Mouse (Mus musculus) spleen, adult 2 months (tissue): ENCODE data around the gene Ms4a6c. TPM values are rescaled to one million over a fixed set of nuclear protein-coding genes. Genes with fewer than 3 reads are reported as not detected.
"Not testable (repeated sequence)": the region's sequence is repeated elsewhere in the genome, so short reads cannot be mapped to it uniquely, and the experiment has no call there.

Experiments used
- DNase-seq, 2 experiments: peaks; one replicate each; pipeline versions ENCODE4 v3.0.0 to v3.0.0-alpha.2; 2012 to 2021; ENCODE audit warnings: low spot score in 2 of 2, low read depth in 1 of 2
- H3K27ac ChIP-seq: fragments of 200-500 bp; 2 replicates; pipeline ENCODE4 v1.5.1; 2012; ENCODE audit warnings: low read length, inconsistent platforms; ENCODE audit not compliant: insufficient read depth
- H3K27me3 ChIP-seq: fragments of 200-500 bp; 2 replicates; pipeline ENCODE4 v1.6.1; 2012; ENCODE audit warnings: mild to moderate bottlenecking, moderate library complexity, low read length, inconsistent platforms; ENCODE audit not compliant: control insufficient read depth, insufficient read depth
- H3K36me3 ChIP-seq: fragments of 200-500 bp; 2 replicates; pipeline ENCODE4 v1.6.1; 2012; ENCODE audit warnings: mild to moderate bottlenecking, low read length, inconsistent platforms; ENCODE audit not compliant: control insufficient read depth, insufficient read depth
- H3K4me1 ChIP-seq: fragments of 200-500 bp; 2 replicates; pipeline ENCODE4 v1.6.1; 2011; ENCODE audit warnings: inconsistent platforms; ENCODE audit not compliant: control insufficient read depth, insufficient read depth, insufficient read length
- H3K4me3 ChIP-seq: fragments of 200-500 bp; 2 replicates; pipeline ENCODE4 v1.5.1; 2011; ENCODE audit warnings: mild to moderate bottlenecking, inconsistent platforms; ENCODE audit not compliant: insufficient read depth, insufficient read length; ENCODE audit errors: extremely low read depth
- CTCF ChIP-seq: fragments of 200-500 bp; IDR thresholded peaks from 2 replicates; pipeline ENCODE4 v1.5.1; 2011; ENCODE audit warnings: mild to moderate bottlenecking, inconsistent platforms; ENCODE audit not compliant: insufficient read depth, insufficient read length, insufficient replicate concordance; ENCODE audit errors: extremely low read depth
- POLR2A ChIP-seq: fragments of 200-500 bp; IDR thresholded peaks from 2 replicates; pipeline ENCODE4 v1.6.1; 2011; ENCODE audit warnings: low read depth, low read length, inconsistent platforms
- WGBS: fragments of 180-500 bp; shearing (Covaris S2); methylation state at CpG from one replicate; pipeline ENCODE4 v1.1.7; 2018; 5-methylcytosine and 5-hydroxymethylcytosine counted together
- polyA plus RNA-seq: library from polyadenylated mRNA; depleted of rRNA; stranded (reverse); fragments of >200 nt; gene quantifications from 2 replicates; pipeline ENCODE4 v1.2.3, GENCODE M21; 2012

Ms4a6c gene
- polyA plus RNA-seq, 1 experiment, result 12.2 TPM

DNA sequence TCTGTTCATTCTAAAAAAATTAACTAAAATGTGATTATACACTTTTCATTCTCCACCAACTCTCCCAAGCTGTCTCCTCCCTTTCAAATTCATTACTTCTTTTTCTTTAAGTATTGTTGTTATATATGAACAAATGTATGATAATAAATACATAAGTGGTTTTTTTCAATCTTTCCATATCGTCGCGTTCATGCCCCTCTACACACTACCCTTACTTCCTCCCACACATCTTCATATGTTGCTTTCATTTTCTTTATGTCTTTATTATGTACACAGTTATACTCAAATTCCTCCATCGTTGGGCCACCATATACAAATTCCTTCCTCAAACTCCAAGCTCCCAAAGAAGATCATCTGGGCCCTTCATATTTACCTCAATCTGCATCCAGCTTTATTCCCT is 32.2 kb downstream of the Ms4a6c start:
- H3K27me3 ChIP-seq, result no peaks in the 10 kb centered on the region
- TF ChIP-seq POLR2A (no peak), CTCF (no peak)
- peaks cover 7% of the 10 kb centered on the region for H3K4me1 ChIP-seq
- H3K27ac ChIP-seq, result peak overlapping the region; percentile 15; the same call in 1 of the 2 replicates
- WGBS, result 17% methylated on average over 4 of the region's 4 CpGs
- peaks cover 8% of the 10 kb centered on the region for H3K36me3 ChIP-seq
- DNase-seq, result no peak
- H3K4me3 ChIP-seq, result no peak overlapping the region

DNA sequence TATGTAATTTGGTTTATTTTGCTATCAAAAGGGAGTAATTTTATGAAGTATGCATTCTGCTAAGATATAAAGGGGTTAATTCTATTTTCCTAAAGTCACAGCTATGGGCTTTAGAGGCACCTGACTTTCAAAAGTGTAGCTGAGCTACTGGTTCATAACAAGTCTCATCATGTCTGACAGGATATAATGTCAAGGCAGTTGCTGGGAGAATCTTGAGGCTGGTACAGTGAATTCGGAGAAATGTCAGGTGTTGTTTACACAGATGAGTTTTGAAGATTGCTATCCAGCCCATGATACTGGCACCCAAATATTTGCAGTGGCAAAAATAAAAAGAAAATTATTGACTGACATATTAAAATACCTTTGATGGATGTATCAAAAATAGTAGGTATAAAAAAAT is 35.7 kb downstream of the Ms4a6c start:
- DNase-seq, result no peak
- WGBS, result 63% methylated on average over 1 of the region's 1 CpGs
- Histone ChIP-seq H3K4me1 (peaks cover 4% of the 10 kb centered on the region), H3K36me3 (peaks cover 7% of the 10 kb centered on the region), H3K4me3 (no peak overlapping the region), H3K27ac (no peak overlapping the region), H3K27me3 (no peaks in the 10 kb centered on the region)
- TF ChIP-seq POLR2A, result no peak
- no peak for TF ChIP-seq CTCF

DNA sequence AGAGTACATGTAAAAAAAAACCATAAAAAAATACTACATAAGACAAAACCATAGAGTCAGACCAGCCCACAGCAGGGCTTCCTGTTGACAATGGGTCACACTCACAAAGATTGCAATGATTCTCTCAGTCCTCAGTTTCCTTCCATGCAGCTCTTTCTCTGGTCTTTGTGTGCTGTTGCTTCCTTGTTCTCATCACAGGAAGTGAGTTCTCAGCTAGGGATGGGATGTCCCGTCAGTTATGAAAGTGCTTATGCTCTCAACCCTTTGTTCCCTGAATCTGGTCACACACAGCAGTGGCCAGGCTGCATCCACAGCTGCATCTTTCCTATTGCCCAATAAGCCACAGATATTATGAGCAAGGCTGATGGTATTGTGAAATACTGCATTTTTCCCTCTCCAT is 44.3 kb downstream of the Ms4a6c start:
- Histone ChIP-seq H3K36me3 (peaks cover 2% of the 10 kb centered on the region; the same call in 1 of the 2 replicates), H3K27me3 (no peaks in the 10 kb centered on the region), H3K27ac (peak overlapping the region; percentile 40; the same call in 1 of the 2 replicates), H3K4me1 (peaks cover 12% of the 10 kb centered on the region; the same call in 1 of the 2 replicates), H3K4me3 (no peak overlapping the region)
- 44% methylated on average over 1 of the region's 1 CpGs for WGBS
- TF ChIP-seq POLR2A, result no peak; the same call in 1 of the 2 replicates
- no peak for TF ChIP-seq CTCF
- DNase-seq, result no peak

DNA sequence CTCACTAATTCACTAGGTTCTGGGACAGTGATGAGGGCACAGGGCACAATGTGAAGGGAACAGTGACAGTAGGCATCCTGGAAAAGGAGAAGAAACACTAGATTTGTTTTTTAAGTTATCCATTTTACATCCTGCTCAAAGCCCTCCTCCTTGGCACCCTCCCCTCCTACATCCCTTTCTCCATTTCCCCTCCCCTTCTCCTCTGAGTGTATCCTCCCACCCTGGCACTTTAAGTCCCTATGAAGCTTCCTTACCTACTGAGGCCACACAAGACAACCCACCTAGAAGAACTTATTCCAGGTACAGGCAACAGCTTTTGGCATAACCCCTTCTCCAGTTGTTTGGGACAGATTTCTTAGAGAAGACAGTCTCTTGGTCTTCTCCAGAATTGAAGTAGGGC is 47.1 kb downstream of the Ms4a6c start, which contains the start of gene Ms4a6b:
Gene Ms4a6b (plus strand): TSS at position 267 of the 400 bp plus-strand sequence.
- Histone ChIP-seq H3K4me3 (peak within 1 kb of the TSS; percentile 47), H3K27ac (peak within 1 kb of the TSS; percentile 82), H3K36me3 (no peaks in the 10 kb centered on the region; the same call in none of the 2 replicates), H3K27me3 (no peaks in the 10 kb centered on the region), H3K4me1 (peaks cover 12% of the 10 kb centered on the region; the same call in 1 of the 2 replicates)
- DNase-seq, result no peak
- TF ChIP-seq POLR2A, result no peak
- TF ChIP-seq CTCF, result no peak

DNA sequence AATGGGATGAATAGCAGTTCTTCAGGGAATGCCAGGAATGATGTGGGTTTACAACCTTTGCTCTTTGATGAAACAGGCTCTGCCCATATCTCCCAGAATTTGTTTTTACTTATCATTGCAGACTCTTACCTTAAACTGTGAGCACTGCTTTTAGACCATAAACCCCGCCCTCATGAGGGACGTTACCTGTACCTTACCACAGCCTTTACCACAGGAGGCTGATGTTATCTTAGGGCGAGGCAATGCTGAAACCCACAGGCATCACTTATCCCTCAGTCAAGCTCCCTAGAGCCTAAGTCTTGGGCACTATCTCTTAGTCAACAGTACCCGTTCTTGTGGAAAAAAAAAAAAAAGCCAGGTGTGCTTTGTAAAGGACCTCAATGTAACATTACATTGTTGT is 47.7 kb downstream of the Ms4a6c start:
- Histone ChIP-seq H3K27ac (peak overlapping the region; percentile 82; the same call in 1 of the 2 replicates), H3K27me3 (no peaks in the 10 kb centered on the region), H3K4me3 (peak overlapping the region; percentile 47), H3K36me3 (peaks cover under 1% of the 10 kb centered on the region), H3K4me1 (peaks cover 12% of the 10 kb centered on the region; the same call in 1 of the 2 replicates)
- TF ChIP-seq POLR2A, result no peak
- no peak for TF ChIP-seq CTCF
- peak; percentile 48 to 57 for DNase-seq
- 35% methylated on average over 4 of the region's 4 CpGs for WGBS

DNA sequence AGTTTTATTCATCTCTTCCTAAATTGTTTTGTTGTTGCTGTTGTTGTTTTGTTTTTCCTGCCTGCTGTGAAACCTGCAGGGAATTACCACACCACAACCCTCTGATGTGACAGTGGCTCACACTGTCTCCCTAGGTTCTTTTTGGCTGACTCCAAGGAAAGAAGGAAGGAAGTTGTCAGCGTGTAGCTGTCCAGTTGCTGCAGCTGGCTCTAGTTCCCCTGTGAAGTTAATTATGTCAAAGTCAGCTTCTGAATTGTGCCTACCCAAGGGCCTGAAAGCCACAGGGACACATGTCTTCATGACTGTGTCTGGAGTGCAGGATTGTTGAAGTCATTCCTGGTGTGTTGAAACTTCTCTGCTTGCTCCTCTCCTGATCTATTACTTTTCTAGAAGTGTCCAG is 48.2 kb downstream of the Ms4a6c start:
- not testable (repeated sequence) for H3K36me3 ChIP-seq, H3K4me3 ChIP-seq, H3K27me3 ChIP-seq, DNase-seq
- 0% methylated on average over 1 of the region's 1 CpGs for WGBS
- peak overlapping the region; percentile 82 for H3K27ac ChIP-seq
- H3K4me1 ChIP-seq, result peaks cover 12% of the 10 kb centered on the region; the same call in 1 of the 2 replicates

DNA sequence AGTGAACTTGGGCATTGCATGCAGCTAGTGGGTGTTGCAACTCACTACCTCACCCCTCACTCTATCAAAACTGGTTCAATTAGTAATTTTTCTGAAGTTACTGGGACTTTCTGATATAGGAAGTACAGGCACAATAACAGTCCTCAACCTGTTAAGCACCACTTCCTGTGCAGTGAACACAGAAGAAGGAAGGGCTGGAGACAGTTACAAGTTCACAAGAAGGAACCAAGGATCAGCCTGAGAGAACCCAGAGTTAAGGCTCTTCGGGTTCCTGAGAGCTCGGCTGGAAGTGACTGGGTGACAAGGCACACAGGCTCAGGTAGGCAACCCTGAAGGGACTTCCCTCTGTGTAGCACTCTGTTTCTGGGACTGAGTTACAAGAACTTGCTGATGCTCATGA is 49.2 kb downstream of the Ms4a6c start:
- 4% methylated on average over 2 of the region's 2 CpGs for WGBS
- Histone ChIP-seq H3K4me3 (peak overlapping the region; percentile 50), H3K27ac (peak overlapping the region; percentile 80)

More for the DNA sequence above, 49.2 kb downstream of the Ms4a6c start:
- peaks cover 14% of the 10 kb centered on the region for H3K4me1 ChIP-seq
- DNase-seq, result peak in 1 of 2 experiments; percentile 26
- H3K27me3 ChIP-seq, H3K36me3 ChIP-seq: not testable (repeated sequence)
